Mouse (Mus musculus) hindlimb bud, embryonic 11.5 days (tissue): ENCODE measurements around the gene Stxbp6.
"Not testable (repeated sequence)": the region's sequence is repeated elsewhere in the genome, so short reads cannot be mapped to it uniquely, and the experiment has no call there.

Source experiments
- DNase-seq: peaks from one replicate; pipeline ENCODE4 v3.0.0-alpha.2; 2012; ENCODE audit warnings: low read depth, low spot score; ENCODE audit errors: extremely low spot score

Gene Stxbp6

GRCm38 (mm10) chr12:45074611-45075342, at the start of gene Stxbp6:
TSS of gene Stxbp6 (minus strand) at chr12:45074709.
- DNase-seq, result no peak

GRCm38 (mm10) chr12:45102954-45103353, 28.4 kb upstream of the Stxbp6 start:
- DNase-seq, result not testable (repeated sequence)

GRCm38 (mm10) chr12:45093732-45094131, 19.2 kb upstream of the Stxbp6 start:
- no peak for DNase-seq

DNA sequence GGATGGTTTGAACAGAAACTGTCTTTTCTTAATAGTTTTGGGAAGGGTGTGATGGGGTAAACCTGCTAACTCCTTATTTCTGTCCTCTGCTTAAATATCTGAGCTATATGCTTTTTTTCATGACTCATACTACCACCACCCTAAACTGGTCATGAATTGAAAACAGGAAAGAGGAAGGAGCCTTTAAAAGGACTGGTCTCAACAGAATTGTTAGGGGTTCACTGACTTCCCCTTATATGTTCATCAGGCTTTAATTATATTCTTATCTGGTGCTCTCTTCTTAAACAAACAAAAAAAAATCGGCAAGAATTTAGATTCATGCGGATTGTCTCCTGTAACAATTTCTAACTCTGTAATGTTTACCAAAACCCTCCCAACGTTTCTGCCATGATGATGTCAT, 17.9 kb upstream of the Stxbp6 start:
- no peak for DNase-seq

GRCm38 (mm10) chr12:45083145-45083475, 8.6 kb upstream of the Stxbp6 start:
- DNase-seq, result no peak

GRCm38 (mm10) chr12:45082379-45083144, 8.1 kb upstream of the Stxbp6 start:
- DNase-seq, result no peak

DNA sequence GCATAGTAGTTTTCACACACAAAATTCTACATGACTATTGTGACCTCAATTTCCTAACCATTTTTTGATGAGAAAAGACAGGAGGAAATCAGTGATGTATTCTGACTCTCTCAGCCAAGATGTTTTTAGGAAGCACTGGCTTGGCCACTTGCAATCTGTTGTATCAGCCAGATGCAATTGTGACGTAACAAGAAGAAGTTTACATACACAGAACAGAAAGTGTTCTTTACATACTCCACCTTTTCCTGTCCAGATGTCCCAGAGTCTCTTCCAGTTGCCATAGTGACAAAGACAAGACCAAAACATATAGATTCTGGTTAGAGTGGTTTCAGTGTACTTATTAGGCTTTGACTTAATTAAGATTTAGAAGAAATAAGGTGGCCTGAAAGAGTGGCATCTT, 7.1 kb upstream of the Stxbp6 start:
- DNase-seq, result no peak

DNA sequence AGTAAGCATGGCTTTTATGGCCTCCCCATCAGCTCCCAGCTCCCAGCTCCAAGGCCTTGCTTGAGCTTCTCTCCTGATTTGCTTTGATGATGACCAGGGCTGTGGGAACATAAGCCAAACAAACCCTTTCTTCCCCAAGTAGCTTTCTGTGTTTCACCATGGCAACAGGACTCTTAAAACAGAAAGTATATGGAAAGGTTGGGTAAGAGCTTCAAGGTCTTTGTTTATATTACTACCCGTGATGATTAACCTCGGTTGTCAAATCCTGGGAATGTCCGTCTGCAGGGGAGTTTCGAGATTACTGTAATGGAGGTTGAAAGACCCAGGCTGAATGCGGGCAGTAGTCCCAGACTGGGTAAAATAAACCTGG, 6.2 kb upstream of the Stxbp6 start:
- DNase-seq, result no peak

GRCm38 (mm10) chr12:45080036-45080752, 5.7 kb upstream of the Stxbp6 start:
- DNase-seq, result no peak

DNA sequence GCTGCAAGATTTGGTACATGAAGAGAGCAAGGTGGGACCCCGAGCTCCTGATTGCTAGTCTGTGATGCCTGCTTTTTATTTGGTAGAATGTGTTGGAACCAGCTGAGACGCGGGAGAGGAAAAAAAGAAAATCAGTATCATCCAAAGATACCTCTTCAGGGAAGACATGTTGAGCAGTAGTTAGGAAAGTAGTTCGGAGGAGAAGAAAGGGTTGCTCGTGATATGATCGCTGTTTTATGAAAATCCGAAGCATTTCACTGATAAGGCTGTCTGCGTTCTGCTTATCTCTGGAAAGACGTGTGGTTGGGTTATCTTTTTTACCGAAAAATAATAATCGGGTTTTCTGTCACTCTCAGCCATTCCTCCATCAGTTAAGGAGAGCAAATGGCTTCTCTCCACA, 1.1 kb upstream of the Stxbp6 start:
- no peak for DNase-seq

- no peak for DNase-seq
Measured at GRCm38 (mm10) chr12:45074042-45074601, 387 bp downstream of the Stxbp6 start.

- no peak for DNase-seq
Measured at GRCm38 (mm10) chr12:45073331-45074041, 1.0 kb downstream of the Stxbp6 start.

- no peak for DNase-seq
Measured at GRCm38 (mm10) chr12:45072185-45072584, 2.3 kb downstream of the Stxbp6 start.

GRCm38 (mm10) chr12:45070186-45070585, 4.3 kb downstream of the Stxbp6 start:
- DNase-seq, result no peak

- DNase-seq, result no peak
Measured at GRCm38 (mm10) chr12:45068145-45068754, 6.3 kb downstream of the Stxbp6 start.

GRCm38 (mm10) chr12:45067686-45068085, 6.8 kb downstream of the Stxbp6 start:
- no peak for DNase-seq

DNA sequence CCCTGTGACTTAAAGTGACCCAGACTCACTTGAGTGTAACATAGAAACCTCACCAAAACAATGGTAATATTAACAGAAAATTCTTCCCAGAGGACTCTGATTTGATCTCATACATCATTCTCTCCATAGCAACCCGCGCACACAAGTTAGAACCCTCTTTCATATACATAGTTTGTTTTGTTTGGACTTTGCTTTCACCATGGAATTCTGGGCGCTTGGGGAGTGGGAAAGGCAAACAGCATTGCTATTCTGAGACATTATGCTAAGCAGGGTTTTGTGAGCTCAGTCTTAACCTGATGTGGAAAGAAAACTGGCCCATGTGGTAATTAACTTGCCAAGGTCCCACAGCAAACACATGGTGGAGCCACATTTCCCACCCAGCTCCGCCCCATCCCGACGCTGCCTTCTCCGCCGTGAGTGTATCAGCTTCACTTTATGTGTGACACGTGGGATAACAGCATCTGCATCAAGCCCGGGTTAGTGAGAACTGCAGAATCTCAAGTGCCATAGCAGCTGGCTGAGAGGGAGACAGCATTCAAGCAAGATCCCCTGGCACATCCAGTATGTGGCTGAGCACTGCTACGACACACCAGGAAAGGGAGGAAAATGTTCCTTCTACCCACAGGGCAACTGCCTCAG, 7.3 kb downstream of the Stxbp6 start:
- no peak for DNase-seq

- DNase-seq, result no peak
Measured at GRCm38 (mm10) chr12:45063606-45064005, 10.9 kb downstream of the Stxbp6 start.

DNA sequence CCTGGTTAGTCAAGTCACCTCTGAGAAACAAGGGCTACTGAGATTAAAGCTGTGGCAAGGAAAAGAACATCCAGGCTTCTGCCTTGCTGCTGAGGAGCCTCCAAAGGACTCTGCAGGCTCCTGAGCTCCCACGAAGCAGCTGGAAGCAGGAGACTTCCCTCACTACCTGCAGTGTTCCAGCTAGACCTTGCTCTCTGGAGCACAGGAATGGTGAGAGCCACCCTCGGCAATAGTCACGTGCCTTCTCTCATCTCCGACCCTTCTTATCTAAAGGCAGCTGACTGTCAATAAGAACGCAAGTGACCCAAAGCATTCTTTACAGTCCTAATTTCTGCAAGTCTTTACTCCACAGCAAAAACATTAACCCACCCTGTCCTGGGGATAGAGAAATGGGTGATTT, 13.2 kb downstream of the Stxbp6 start:
- DNase-seq, result no peak

DNA sequence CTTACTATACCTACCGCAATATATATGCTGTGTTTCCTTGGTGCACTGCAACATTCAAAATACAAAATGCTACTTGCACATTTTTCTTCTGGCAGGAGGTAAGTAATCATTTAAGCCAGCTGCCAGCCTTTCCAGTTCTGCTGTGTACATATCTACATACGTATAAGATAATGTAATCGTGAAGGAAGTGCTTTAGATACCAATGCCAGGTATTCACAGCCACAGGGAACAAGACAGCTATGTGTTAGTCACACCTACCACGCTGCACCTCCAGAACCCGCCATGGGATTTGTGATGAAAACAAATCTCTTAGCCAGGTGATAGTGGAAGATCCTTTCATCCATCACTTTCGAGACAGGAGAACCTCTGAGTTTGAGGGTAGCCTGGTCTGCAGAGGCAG, 13.7 kb downstream of the Stxbp6 start:
- DNase-seq, result no peak
